31 mouse cellular contexts compared by ENCODE assay signal in the genomic region with DNA sequence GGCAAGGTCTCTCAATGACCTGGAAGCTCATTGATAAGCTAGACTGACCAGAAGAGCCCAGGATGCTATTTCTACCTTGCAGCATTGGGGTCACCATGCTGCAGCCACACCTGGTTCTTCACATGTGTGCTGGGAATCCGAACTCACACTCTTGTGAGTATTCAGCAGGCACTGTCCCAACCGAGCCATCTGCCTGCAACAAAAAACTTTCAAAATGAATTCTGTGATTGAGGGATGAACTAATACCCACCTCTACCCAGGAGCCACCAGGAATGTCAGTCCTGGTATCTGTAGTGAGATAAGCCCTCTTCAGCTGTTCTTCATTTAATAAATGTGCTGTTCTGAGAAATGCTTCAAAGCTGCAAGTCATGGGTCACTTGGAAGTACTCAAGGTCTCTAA.
"Had no signal": no experiment of that assay in that cellular context is flagged by ENCODE, and none has a peak within 500 bp of the region (broad histone marks: within the 10 kb centered on the region; RNA-seq: fewer than 3 reads in every experiment).

No protein-coding gene starts in this region.

- H3K4me1 ChIP-seq: limb, embryonic 10.5 days; limb, embryonic 12.5 days; limb, embryonic 15.5 days; liver, embryonic 12.5 days; liver, embryonic 13.5 days; liver, embryonic 15.5 days; lung, embryonic 15.5 days; midbrain, embryonic 12.5 days; midbrain, embryonic 13.5 days; neural tube, embryonic 12.5 days had no signal

- DNase-seq: left cerebral cortex, postnatal 4 days; liver; liver, embryonic 13.5 days; liver, postnatal 0 days; lung, adult 18-20 months; lung, adult 2 months; lung, embryonic 14.5 days; lung, postnatal 10 days; lung, postnatal 14 days; lung, postnatal 36 days; lung, postnatal 4 days; midbrain, embryonic 14.5 days had no signal

- H3K36me3 ChIP-seq: limb, embryonic 10.5 days; limb, embryonic 12.5 days; limb, embryonic 13.5 days; limb, embryonic 15.5 days; liver, embryonic 12.5 days; liver, embryonic 13.5 days; liver, embryonic 15.5 days; lung, embryonic 15.5 days; midbrain, embryonic 10.5 days; midbrain, embryonic 12.5 days; midbrain, embryonic 13.5 days; neural tube, embryonic 12.5 days had no signal

- H3K27ac ChIP-seq: left cerebral cortex, adult 2 months; limb, embryonic 10.5 days; limb, embryonic 12.5 days; limb, embryonic 13.5 days; limb, embryonic 15.5 days; liver, embryonic 12.5 days; liver, embryonic 13.5 days; liver, embryonic 14.5 days; liver, embryonic 15.5 days; lung, embryonic 15.5 days; macrophage; midbrain, embryonic 10.5 days; midbrain, embryonic 12.5 days; midbrain, embryonic 13.5 days; neural tube, embryonic 12.5 days had no signal

- H3K9ac ChIP-seq: limb, embryonic 12.5 days; limb, embryonic 13.5 days; limb, embryonic 15.5 days; liver, embryonic 12.5 days; liver, embryonic 13.5 days; liver, embryonic 14.5 days; liver, embryonic 15.5 days; liver, postnatal 0 days; lung, embryonic 14.5 days; lung, embryonic 15.5 days; midbrain, embryonic 12.5 days; midbrain, embryonic 13.5 days; neural tube, embryonic 12.5 days had no signal

- H3K4me3 ChIP-seq: left cerebral cortex, adult 2 months; limb, embryonic 10.5 days; limb, embryonic 12.5 days; limb, embryonic 13.5 days; limb, embryonic 15.5 days; liver, embryonic 12.5 days; liver, embryonic 13.5 days; liver, embryonic 15.5 days; lung, embryonic 15.5 days; megakaryocyte, embryonic 14.5 days; midbrain, embryonic 10.5 days; midbrain, embryonic 12.5 days; midbrain, embryonic 13.5 days; myocyte; neural tube, embryonic 12.5 days had no signal

- ATAC-seq: liver, embryonic 12.5 days; liver, postnatal 0 days; lung, postnatal 0 days; midbrain, embryonic 13.5 days; midbrain, embryonic 16.5 days had no signal

- H3K9me3 ChIP-seq: limb, embryonic 10.5 days; limb, embryonic 12.5 days; limb, embryonic 13.5 days; limb, embryonic 15.5 days; liver, embryonic 12.5 days; liver, embryonic 13.5 days; liver, embryonic 15.5 days; lung, embryonic 15.5 days; megakaryocyte, embryonic 14.5 days; midbrain, embryonic 10.5 days; midbrain, embryonic 12.5 days; midbrain, embryonic 13.5 days; neural tube, embryonic 12.5 days had no signal

- H3K4me2 ChIP-seq: limb, embryonic 12.5 days; limb, embryonic 13.5 days; limb, embryonic 15.5 days; liver, embryonic 11.5 days; liver, embryonic 12.5 days; liver, embryonic 13.5 days; liver, embryonic 15.5 days; lung, embryonic 14.5 days; lung, embryonic 15.5 days; midbrain, embryonic 12.5 days; midbrain, embryonic 13.5 days; neural tube, embryonic 12.5 days had no signal

- H3K27me3 ChIP-seq: limb, embryonic 12.5 days; limb, embryonic 13.5 days; limb, embryonic 15.5 days; liver, embryonic 12.5 days; liver, embryonic 13.5 days; liver, embryonic 15.5 days; lung, embryonic 15.5 days; midbrain, embryonic 12.5 days; midbrain, embryonic 13.5 days; neural tube, embryonic 12.5 days had no signal
